Mouse (Mus musculus): ENCODE data around the gene Gm20517. TPM values are rescaled to one million over a fixed set of nuclear protein-coding genes. Genes with fewer than 3 reads are reported as not detected.
A peak's percentile ranks its signal among the peaks of the same experiment; 100 is the strongest.

Gene Gm20517
- polyA plus RNA-seq (2011; ENCODE audit: insufficient read depth, insufficient read length, low read depth, missing spikeins): 4.5 and 11.9 TPM in 2 replicates

DNA sequence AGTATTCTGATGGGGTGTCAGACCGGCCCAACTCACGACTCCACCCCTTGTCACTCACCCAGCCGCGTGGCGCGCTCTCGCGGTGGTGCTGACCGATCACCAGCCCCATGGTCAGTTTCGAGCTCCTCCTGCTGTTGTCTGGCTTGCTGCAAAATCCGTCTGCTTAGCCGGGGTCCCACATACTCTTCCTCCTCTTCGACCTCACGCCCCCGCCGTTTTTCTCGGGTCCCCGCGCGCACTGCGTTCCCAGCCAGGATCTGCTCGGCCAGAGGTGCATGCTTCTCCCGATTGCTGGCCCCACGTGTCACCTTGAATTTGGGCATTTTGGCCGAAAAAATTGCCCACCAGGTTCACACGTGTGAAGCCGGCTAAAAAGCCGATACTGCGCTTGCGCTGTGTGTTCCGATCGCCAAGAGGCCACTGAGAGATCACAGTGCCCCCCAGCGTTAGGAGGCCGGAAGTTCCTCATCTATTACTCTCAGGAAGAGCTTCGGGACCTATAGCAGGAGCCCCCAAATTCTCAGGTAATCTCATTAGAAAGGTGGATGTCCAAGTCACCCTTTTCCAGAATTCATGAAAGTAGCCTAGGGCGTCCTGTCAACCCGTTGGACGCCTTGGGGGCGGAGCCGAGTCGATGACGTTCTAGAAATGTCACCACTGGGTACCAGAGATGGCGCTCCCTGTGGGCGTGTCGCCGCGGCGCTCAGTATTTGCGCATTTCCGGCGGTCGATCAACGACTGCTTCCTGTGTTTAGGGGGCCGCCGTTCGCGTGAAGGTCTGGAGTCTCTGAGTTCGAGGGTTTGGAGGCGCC lies at the start of gene Gm20517, which contains the start of the genes Bysl and Med20:
TSS of gene Gm20517 (plus strand) at position 741 of the 812 bp plus-strand sequence.
TSS of gene Bysl (minus strand) at position 644 of the 812 bp plus-strand sequence.
TSS of gene Med20 (plus strand) at position 734 of the 812 bp plus-strand sequence.
- Histone ChIP-seq H3K9me3 (replicated peaks; ENCODE audit: control insufficient read depth, insufficient read depth, low read length, poor library complexity, severe bottlenecking) (no peaks in the 10 kb centered on the region), H3K36me3 (ENCODE audit: control insufficient read depth, insufficient read depth, low read length, poor library complexity, severe bottlenecking) (peaks cover 6% of the 10 kb centered on the region), H3K4me3 (ENCODE audit: low read depth, low read length) (peak within 1 kb of the TSS; percentile 86), H3K27ac (ENCODE audit: insufficient read depth, low read length) (peak within 1 kb of the TSS; percentile 7; the same call in 1 of the 2 replicates), H3K9ac (ENCODE audit: low read depth, poor library complexity, severe bottlenecking) (peak within 1 kb of the TSS; percentile 53), H3K27me3 (ENCODE audit: control insufficient read depth, insufficient read depth, low read length, poor library complexity, severe bottlenecking) (no peaks in the 10 kb centered on the region), H3K4me1 (ENCODE audit: control insufficient read depth, insufficient read depth, low read length) (no peaks in the 10 kb centered on the region)
- TF ChIP-seq CTCF (IDR thresholded peaks at IDR 0.05; ENCODE audit: low read depth, low read length) (peak; percentile 79), EP300 (IDR thresholded peaks at IDR 0.05; ENCODE audit: insufficient read depth, low read depth, low read length) (no peak), POLR2A (IDR thresholded peaks at IDR 0.05; ENCODE audit: insufficient read depth, low read length) (no peak)

DNA sequence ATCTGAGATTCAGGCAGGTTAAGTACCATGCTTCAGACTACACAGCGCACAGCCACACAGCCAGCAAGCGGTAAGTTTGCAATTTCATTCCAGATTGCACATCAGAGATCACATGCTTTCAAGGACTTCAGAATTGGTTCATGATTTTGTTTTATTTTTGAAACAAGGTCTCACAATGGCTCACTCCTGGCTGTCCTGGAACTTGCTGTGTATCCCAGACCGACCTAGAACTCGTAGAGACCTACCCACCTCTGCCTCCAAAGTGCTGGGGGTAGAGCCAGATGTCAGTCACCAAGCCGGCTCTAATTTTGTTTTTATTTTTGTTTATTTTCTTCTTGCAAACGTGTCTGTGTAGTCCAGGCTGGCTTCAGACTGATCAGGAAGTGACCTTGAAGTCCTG lies 48.5 kb upstream of the Gm20517 start:
- Histone ChIP-seq H3K4me3 (ENCODE audit: low read depth, low read length) (no peak overlapping the region), H3K4me1 (ENCODE audit: control insufficient read depth, insufficient read depth, low read length) (peaks cover 11% of the 10 kb centered on the region), H3K9me3 (replicated peaks; ENCODE audit: control insufficient read depth, insufficient read depth, low read length, poor library complexity, severe bottlenecking) (no peaks in the 10 kb centered on the region), H3K9ac (ENCODE audit: low read depth, poor library complexity, severe bottlenecking) (no peak overlapping the region), H3K36me3 (ENCODE audit: control insufficient read depth, insufficient read depth, low read length, poor library complexity, severe bottlenecking) (no peaks in the 10 kb centered on the region), H3K27me3 (ENCODE audit: control insufficient read depth, insufficient read depth, low read length, poor library complexity, severe bottlenecking) (no peaks in the 10 kb centered on the region), H3K27ac (ENCODE audit: insufficient read depth, low read length) (no peak overlapping the region)
- TF ChIP-seq CTCF (IDR thresholded peaks at IDR 0.05; ENCODE audit: low read depth, low read length) (no peak), POLR2A (IDR thresholded peaks at IDR 0.05; ENCODE audit: insufficient read depth, low read length) (no peak), EP300 (IDR thresholded peaks at IDR 0.05; ENCODE audit: insufficient read depth, low read depth, low read length) (no peak)

DNA sequence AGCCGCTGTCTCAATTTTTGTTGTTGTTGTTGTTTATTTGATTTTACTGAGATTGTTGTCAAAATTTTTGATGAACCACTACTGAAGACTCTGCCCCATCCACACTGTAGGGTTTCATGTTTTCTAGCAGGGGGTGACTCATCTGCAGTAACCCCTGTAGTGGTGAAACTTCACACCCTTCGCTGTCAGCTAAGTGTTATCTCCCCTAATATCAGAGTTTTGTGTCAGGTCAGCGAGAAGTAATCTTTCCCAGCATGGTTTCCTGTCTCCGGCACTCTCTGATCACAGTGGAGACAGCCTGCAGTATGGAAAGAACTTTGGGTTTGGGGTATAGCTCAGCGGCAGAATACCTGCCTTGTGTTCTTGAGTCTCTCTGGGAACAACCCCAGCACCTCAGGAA lies 46.8 kb upstream of the Gm20517 start:
- H3K27ac ChIP-seq (ENCODE audit: insufficient read depth, low read length): no peak overlapping the region
- H3K9me3 ChIP-seq (replicated peaks; ENCODE audit: control insufficient read depth, insufficient read depth, low read length, poor library complexity, severe bottlenecking): no peaks in the 10 kb centered on the region
- H3K36me3 ChIP-seq (ENCODE audit: control insufficient read depth, insufficient read depth, low read length, poor library complexity, severe bottlenecking): no peaks in the 10 kb centered on the region
- H3K4me3 ChIP-seq (ENCODE audit: low read depth, low read length): no peak overlapping the region
- peaks cover 14% of the 10 kb centered on the region for H3K4me1 ChIP-seq (ENCODE audit: control insufficient read depth, insufficient read depth, low read length)
- no peaks in the 10 kb centered on the region for H3K27me3 ChIP-seq (ENCODE audit: control insufficient read depth, insufficient read depth, low read length, poor library complexity, severe bottlenecking)
- TF ChIP-seq POLR2A (IDR thresholded peaks at IDR 0.05; ENCODE audit: insufficient read depth, low read length) (no peak), CTCF (IDR thresholded peaks at IDR 0.05; ENCODE audit: low read depth, low read length) (no peak), EP300 (IDR thresholded peaks at IDR 0.05; ENCODE audit: insufficient read depth, low read depth, low read length) (no peak)
- no peak overlapping the region for H3K9ac ChIP-seq (ENCODE audit: low read depth, poor library complexity, severe bottlenecking)

DNA sequence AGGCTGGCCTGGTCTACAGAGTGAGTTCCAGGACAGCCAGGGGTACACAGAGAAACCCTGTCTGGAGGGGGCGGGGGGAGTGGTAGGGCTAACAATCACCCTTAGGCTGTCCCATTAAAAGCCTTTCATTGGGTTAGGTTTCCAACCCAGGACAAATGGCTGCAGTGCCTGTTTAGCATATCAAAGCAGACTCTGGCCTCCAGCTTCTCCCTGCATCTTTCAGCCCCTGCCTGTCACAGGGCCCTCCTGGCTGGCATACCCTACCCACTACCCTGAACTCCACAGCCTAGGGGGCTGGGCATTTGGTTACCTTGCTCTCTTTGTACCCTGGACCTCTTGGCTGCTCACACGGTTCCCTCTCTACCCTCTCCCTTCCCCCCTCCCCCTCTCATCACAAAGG lies 45.3 kb upstream of the Gm20517 start:
- H3K36me3 ChIP-seq (ENCODE audit: control insufficient read depth, insufficient read depth, low read length, poor library complexity, severe bottlenecking): no peaks in the 10 kb centered on the region
- H3K9ac ChIP-seq (ENCODE audit: low read depth, poor library complexity, severe bottlenecking): 0 out of 2 replicates have a peak overlapping the region, but pooled peaks have one; percentile 2
- H3K4me3 ChIP-seq (ENCODE audit: low read depth, low read length): no peak overlapping the region
- H3K27me3 ChIP-seq (ENCODE audit: control insufficient read depth, insufficient read depth, low read length, poor library complexity, severe bottlenecking): no peaks in the 10 kb centered on the region
- H3K27ac ChIP-seq (ENCODE audit: insufficient read depth, low read length): peak overlapping the region; percentile 78
- no peak for TF ChIP-seq CTCF (IDR thresholded peaks at IDR 0.05; ENCODE audit: low read depth, low read length)
- peak; percentile 56; the same call in 1 of the 2 replicates for TF ChIP-seq EP300 (IDR thresholded peaks at IDR 0.05; ENCODE audit: insufficient read depth, low read depth, low read length)
- H3K4me1 ChIP-seq (ENCODE audit: control insufficient read depth, insufficient read depth, low read length): peaks cover 11% of the 10 kb centered on the region
- H3K9me3 ChIP-seq (replicated peaks; ENCODE audit: control insufficient read depth, insufficient read depth, low read length, poor library complexity, severe bottlenecking): no peaks in the 10 kb centered on the region

DNA sequence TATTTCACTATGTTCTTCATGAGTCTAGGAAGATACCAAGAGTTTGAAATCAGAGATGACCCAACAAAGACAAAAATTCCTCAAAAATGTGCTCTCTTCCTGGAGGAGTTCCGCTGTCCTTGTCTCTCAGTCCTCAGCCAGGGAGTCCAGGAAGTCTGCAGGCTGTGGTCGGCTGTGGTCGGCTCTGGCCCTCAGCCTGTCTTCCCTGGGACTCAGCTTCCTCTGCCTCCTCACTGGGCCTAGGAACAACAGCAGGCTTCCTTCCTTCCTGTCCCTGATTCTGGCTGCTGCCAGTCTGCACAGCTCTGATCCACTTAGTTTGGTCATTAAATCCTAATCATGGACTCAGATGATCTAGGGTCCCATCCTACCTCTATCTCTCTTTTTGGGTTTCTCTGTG lies 44.1 kb upstream of the Gm20517 start:
- H3K27ac ChIP-seq (ENCODE audit: insufficient read depth, low read length): peak overlapping the region; percentile 87
- H3K9ac ChIP-seq (ENCODE audit: low read depth, poor library complexity, severe bottlenecking): 0 out of 2 replicates have a peak overlapping the region, but pooled peaks have one; percentile 32
- H3K9me3 ChIP-seq (replicated peaks; ENCODE audit: control insufficient read depth, insufficient read depth, low read length, poor library complexity, severe bottlenecking): no peaks in the 10 kb centered on the region
- H3K36me3 ChIP-seq (ENCODE audit: control insufficient read depth, insufficient read depth, low read length, poor library complexity, severe bottlenecking): no peaks in the 10 kb centered on the region
- H3K4me1 ChIP-seq (ENCODE audit: control insufficient read depth, insufficient read depth, low read length): peaks cover 11% of the 10 kb centered on the region
- no peak for TF ChIP-seq POLR2A (IDR thresholded peaks at IDR 0.05; ENCODE audit: insufficient read depth, low read length)
- no peak for TF ChIP-seq CTCF (IDR thresholded peaks at IDR 0.05; ENCODE audit: low read depth, low read length)
- TF ChIP-seq EP300 (IDR thresholded peaks at IDR 0.05; ENCODE audit: insufficient read depth, low read depth, low read length): no peak
- H3K27me3 ChIP-seq (ENCODE audit: control insufficient read depth, insufficient read depth, low read length, poor library complexity, severe bottlenecking): no peaks in the 10 kb centered on the region
- no peak overlapping the region for H3K4me3 ChIP-seq (ENCODE audit: low read depth, low read length)

DNA sequence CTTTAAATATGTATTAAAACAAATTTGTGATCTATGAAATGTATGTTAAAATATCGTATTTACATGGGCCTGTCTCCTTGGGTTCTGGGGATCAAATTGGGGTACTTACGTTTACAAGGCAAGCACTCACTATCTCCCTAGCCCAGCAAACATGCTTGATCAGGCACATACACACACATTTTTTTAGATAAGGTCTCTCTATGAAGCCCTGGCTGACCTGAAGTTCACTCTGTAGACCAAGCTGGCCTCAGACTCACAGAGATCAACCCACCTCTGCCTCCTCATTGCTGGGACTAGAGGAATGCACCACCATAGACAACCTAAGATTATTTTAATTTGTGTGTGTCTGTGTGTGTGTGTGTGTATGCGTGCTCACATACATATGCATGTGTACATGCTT lies 43.0 kb upstream of the Gm20517 start:
- Histone ChIP-seq H3K27me3 (ENCODE audit: control insufficient read depth, insufficient read depth, low read length, poor library complexity, severe bottlenecking) (no peaks in the 10 kb centered on the region), H3K4me3 (ENCODE audit: low read depth, low read length) (no peak overlapping the region), H3K9ac (ENCODE audit: low read depth, poor library complexity, severe bottlenecking) (no peak overlapping the region), H3K9me3 (replicated peaks; ENCODE audit: control insufficient read depth, insufficient read depth, low read length, poor library complexity, severe bottlenecking) (no peaks in the 10 kb centered on the region), H3K4me1 (ENCODE audit: control insufficient read depth, insufficient read depth, low read length) (peaks cover 11% of the 10 kb centered on the region), H3K36me3 (ENCODE audit: control insufficient read depth, insufficient read depth, low read length, poor library complexity, severe bottlenecking) (no peaks in the 10 kb centered on the region), H3K27ac (ENCODE audit: insufficient read depth, low read length) (peak overlapping the region; percentile 68)
- TF ChIP-seq EP300 (IDR thresholded peaks at IDR 0.05; ENCODE audit: insufficient read depth, low read depth, low read length) (no peak), POLR2A (IDR thresholded peaks at IDR 0.05; ENCODE audit: insufficient read depth, low read length) (no peak), CTCF (IDR thresholded peaks at IDR 0.05; ENCODE audit: low read depth, low read length) (no peak)
